Mouse (Mus musculus) kidney, adult 2 months (tissue): ENCODE results near the gene Kdelr3.

Experiments
- CTCF ChIP-seq: fragments of 200-500 bp; conservative IDR thresholded peaks from 2 replicates; pipeline ENCODE4 v1.5.1; 2011; ENCODE audit warnings: low read depth, mild to moderate bottlenecking, control low read depth, low read length, moderate library complexity, mixed read lengths; ENCODE audit not compliant: insufficient read depth, insufficient read length
- POLR2A ChIP-seq: fragments of 200-500 bp; IDR thresholded peaks from one replicate; pipeline ENCODE4 v1.6.1; 2011; ENCODE audit warnings: low read depth, low read length, control low read depth

DNA sequence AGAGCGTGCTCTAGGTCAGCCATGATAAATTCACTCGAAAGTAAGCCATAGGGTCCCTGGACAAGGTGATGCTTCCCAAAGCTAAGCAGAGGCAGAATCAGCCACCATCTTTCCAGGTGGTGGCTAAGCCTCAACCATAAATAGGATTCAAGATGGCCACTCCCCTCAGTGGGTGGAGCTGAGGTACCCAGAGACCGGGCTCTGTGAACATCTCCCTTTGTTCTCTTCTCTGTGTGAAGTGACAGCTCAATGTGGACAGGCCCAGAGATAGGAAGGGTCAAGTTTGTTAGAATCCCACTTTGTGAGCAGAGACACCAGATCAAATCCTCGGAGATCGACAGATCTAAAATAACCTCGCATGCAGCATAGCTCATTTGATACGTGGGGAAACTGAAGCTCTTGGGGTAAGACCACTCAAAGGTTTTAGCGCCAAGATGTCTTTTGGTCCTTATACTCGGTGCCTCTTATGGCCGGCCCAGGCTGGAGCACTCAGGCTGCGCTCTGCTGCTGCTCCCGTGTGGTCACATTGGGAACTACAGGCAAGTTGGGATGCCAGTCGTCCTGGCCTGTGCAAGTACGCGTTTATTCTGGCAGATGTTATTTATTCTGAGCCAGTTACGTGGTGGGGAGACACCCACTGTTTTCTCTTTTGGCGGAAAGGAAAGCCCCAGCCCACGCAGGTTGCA lies 49.5 kb upstream of the Kdelr3 start:
- TF ChIP-seq POLR2A: no peak
- TF ChIP-seq CTCF: peak; percentile 99; the same call in 1 of the 2 replicates
